Mouse (Mus musculus): ENCODE measurements around the gene Mlana.

DNA sequence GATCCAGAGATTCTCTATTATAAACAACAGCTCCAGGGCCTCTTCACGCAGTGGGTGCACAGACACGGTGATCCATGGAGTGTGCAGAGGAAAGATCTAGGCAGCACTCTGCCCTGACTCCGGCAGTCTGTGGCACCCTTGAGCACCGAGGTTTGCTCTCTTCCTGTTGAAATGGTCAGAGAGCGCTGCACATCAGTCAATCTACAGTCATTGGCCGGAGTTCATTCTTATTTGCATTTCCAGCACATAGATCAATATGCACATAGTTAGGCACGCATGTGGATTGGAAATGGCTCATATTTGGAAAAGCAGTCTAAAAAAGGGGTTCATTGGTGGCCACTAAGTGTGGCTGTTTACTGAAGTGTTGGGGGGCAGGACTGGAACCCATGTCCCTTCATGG lies 29.5 kb upstream of the Mlana start:
- TF ChIP-seq POLR2A (IDR thresholded peaks at IDR 0.05; ENCODE audit: insufficient read depth, low read depth, low read length) (no peak), CTCF (IDR thresholded peaks at IDR 0.05; ENCODE audit: insufficient read depth, low read depth, low read length) (no peak)
